Mouse (Mus musculus): ENCODE results near the gene Cep152. TPM values are rescaled to one million over a fixed set of nuclear protein-coding genes. Genes with fewer than 3 reads are reported as not detected.

Gene Cep152
- polyA plus RNA-seq, 1 experiment from 2014 or later: 3.2 TPM

DNA sequence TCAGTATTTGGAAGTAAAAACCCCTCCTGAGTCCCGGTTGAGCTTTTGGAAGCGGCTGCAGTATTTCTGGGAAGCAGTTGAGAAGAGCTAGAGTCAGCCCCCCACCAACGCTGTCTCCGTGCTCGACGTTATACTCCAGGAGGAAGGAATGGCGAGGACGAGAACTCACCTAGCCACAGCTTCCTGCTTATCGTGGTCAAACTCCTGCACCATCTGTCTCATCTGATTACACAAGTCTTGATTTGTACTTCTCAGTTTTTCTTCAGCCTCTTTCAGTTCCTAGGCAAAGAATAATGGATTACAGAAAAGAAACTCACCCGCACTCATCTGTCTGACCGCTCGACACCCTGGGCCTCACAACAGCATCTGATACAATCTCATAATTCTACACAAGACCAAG lies 35.6 kb downstream of the Cep152 start:
- ATAC-seq: no peak
- H3K27ac ChIP-seq (ENCODE audit: low read depth, low read length): no peak overlapping the region
- no peak overlapping the region for H3K9ac ChIP-seq (ENCODE audit: low read length)
- H3K4me3 ChIP-seq (ENCODE audit: low read depth, low read length): no peak overlapping the region
- no peaks in the 10 kb centered on the region for H3K9me3 ChIP-seq (replicated peaks; ENCODE audit: control insufficient read depth, low read length)
- H3K27me3 ChIP-seq (replicated peaks; ENCODE audit: control insufficient read depth, insufficient read depth, low read length): no peaks in the 10 kb centered on the region
- H3K4me1 ChIP-seq (ENCODE audit: control insufficient read depth, insufficient read depth, low read length): no peaks in the 10 kb centered on the region
- DNase-seq (ENCODE audit: low spot score): no peak
- H3K4me2 ChIP-seq (ENCODE audit: low read length): no peak overlapping the region
- H3K36me3 ChIP-seq (ENCODE audit: control insufficient read depth, insufficient read depth, low read length): peaks cover 47% of the 10 kb centered on the region
- 94% methylated on average over 12 of the region's 12 CpGs for WGBS

- Histone ChIP-seq H3K36me3 (ENCODE audit: control insufficient read depth, insufficient read depth, low read length) (peaks cover 72% of the 10 kb centered on the region), H3K9me3 (replicated peaks; ENCODE audit: control insufficient read depth, low read length) (no peaks in the 10 kb centered on the region), H3K27me3 (replicated peaks; ENCODE audit: control insufficient read depth, insufficient read depth, low read length) (no peaks in the 10 kb centered on the region), H3K4me1 (ENCODE audit: control insufficient read depth, insufficient read depth, low read length) (no peaks in the 10 kb centered on the region), H3K27ac (ENCODE audit: low read depth, low read length) (no peak overlapping the region), H3K9ac (ENCODE audit: low read length) (no peak overlapping the region), H3K4me2 (ENCODE audit: low read length) (no peak overlapping the region), H3K4me3 (ENCODE audit: low read depth, low read length) (no peak overlapping the region)
- ATAC-seq: no peak
- 92% methylated on average over 5 of the region's 5 CpGs for WGBS
- no peak for DNase-seq (ENCODE audit: low spot score)
Measured at GRCm38 (mm10) chr2:125581081-125581480, 43.8 kb downstream of the Cep152 start.

GRCm38 (mm10) chr2:125577670-125578069 lies 47.2 kb downstream of the Cep152 start:
- Histone ChIP-seq H3K9ac (ENCODE audit: low read length) (no peak overlapping the region), H3K4me2 (ENCODE audit: low read length) (no peak overlapping the region), H3K4me1 (ENCODE audit: control insufficient read depth, insufficient read depth, low read length) (no peaks in the 10 kb centered on the region), H3K4me3 (ENCODE audit: low read depth, low read length) (no peak overlapping the region), H3K27me3 (replicated peaks; ENCODE audit: control insufficient read depth, insufficient read depth, low read length) (no peaks in the 10 kb centered on the region), H3K36me3 (ENCODE audit: control insufficient read depth, insufficient read depth, low read length) (peaks cover 68% of the 10 kb centered on the region), H3K9me3 (replicated peaks; ENCODE audit: control insufficient read depth, low read length) (no peaks in the 10 kb centered on the region), H3K27ac (ENCODE audit: low read depth, low read length) (no peak overlapping the region)
- DNase-seq (ENCODE audit: low spot score) (no peak), ATAC-seq (no peak)
- 86% methylated on average over 4 of the region's 4 CpGs for WGBS

DNA sequence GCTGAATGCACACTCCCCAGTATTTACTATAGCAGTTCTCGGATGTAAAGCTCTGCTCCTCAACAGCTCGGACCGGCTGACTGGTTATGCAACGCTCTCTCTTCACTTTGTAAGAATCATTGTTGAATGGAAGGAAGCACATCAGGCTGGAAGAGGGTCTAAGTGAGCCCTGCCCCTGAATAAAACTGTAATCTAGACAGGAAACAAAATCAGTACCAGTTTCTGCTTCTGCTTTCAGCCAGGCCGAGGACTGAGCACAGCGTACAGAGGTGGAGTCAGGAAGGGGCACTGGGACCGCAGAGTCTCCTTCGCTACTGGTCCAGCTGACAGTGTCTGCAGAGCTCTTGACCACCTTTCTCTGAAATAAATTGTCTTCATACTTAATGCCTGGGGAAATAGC lies 48.4 kb downstream of the Cep152 start:
- H3K4me2 ChIP-seq (ENCODE audit: low read length): no peak overlapping the region
- H3K36me3 ChIP-seq (ENCODE audit: control insufficient read depth, insufficient read depth, low read length): peaks cover 70% of the 10 kb centered on the region
- no peak overlapping the region for H3K27ac ChIP-seq (ENCODE audit: low read depth, low read length)
- no peak overlapping the region for H3K4me3 ChIP-seq (ENCODE audit: low read depth, low read length)
- ATAC-seq (no peak), DNase-seq (ENCODE audit: low spot score) (no peak)
- H3K9me3 ChIP-seq (replicated peaks; ENCODE audit: control insufficient read depth, low read length): no peaks in the 10 kb centered on the region
- 88% methylated on average over 8 of the region's 8 CpGs for WGBS
- H3K9ac ChIP-seq (ENCODE audit: low read length): no peak overlapping the region
- no peaks in the 10 kb centered on the region for H3K27me3 ChIP-seq (replicated peaks; ENCODE audit: control insufficient read depth, insufficient read depth, low read length)
- H3K4me1 ChIP-seq (ENCODE audit: control insufficient read depth, insufficient read depth, low read length): no peaks in the 10 kb centered on the region

- Histone ChIP-seq H3K4me1 (ENCODE audit: control insufficient read depth, insufficient read depth, low read length) (no peaks in the 10 kb centered on the region), H3K9me3 (replicated peaks; ENCODE audit: control insufficient read depth, low read length) (no peaks in the 10 kb centered on the region), H3K4me2 (ENCODE audit: low read length) (no peak overlapping the region), H3K36me3 (ENCODE audit: control insufficient read depth, insufficient read depth, low read length) (peaks cover 71% of the 10 kb centered on the region), H3K9ac (ENCODE audit: low read length) (no peak overlapping the region), H3K27ac (ENCODE audit: low read depth, low read length) (no peak overlapping the region), H3K4me3 (ENCODE audit: low read depth, low read length) (no peak overlapping the region), H3K27me3 (replicated peaks; ENCODE audit: control insufficient read depth, insufficient read depth, low read length) (no peaks in the 10 kb centered on the region)
- ATAC-seq (no peak), DNase-seq (ENCODE audit: low spot score) (no peak)
- WGBS: 93% methylated on average over 3 of the region's 3 CpGs
Measured at GRCm38 (mm10) chr2:125575766-125576165, 49.1 kb downstream of the Cep152 start.

DNA sequence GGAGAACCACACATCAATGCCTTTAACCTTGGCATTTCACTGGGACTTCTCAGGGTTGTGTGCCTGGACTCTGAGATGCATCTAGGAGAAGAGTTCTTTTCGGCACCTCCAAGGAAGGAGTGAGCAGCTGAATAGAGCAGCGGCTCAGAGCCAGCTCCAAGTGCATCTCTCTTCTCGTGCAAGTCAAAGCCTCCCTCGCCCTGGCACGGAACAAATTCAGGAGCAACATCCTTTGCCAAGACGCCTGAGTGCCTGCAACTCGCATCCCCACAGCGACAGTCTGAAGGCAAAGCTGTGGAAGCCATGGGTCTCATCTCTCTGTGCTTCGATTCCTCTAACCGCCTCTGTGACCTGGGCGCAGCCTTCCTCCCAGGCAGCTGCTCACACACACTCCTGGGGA lies 61.0 kb downstream of the Cep152 start:
- Histone ChIP-seq H3K4me3 (ENCODE audit: low read depth, low read length) (no peak overlapping the region), H3K27ac (ENCODE audit: low read depth, low read length) (no peak overlapping the region), H3K9ac (ENCODE audit: low read length) (no peak overlapping the region), H3K4me2 (ENCODE audit: low read length) (no peak overlapping the region), H3K27me3 (replicated peaks; ENCODE audit: control insufficient read depth, insufficient read depth, low read length) (no peaks in the 10 kb centered on the region), H3K9me3 (replicated peaks; ENCODE audit: control insufficient read depth, low read length) (no peaks in the 10 kb centered on the region), H3K4me1 (ENCODE audit: control insufficient read depth, insufficient read depth, low read length) (no peaks in the 10 kb centered on the region), H3K36me3 (ENCODE audit: control insufficient read depth, insufficient read depth, low read length) (peaks cover 46% of the 10 kb centered on the region)
- ATAC-seq (no peak), DNase-seq (ENCODE audit: low spot score) (no peak)
- 90% methylated on average over 11 of the region's 11 CpGs for WGBS

DNA sequence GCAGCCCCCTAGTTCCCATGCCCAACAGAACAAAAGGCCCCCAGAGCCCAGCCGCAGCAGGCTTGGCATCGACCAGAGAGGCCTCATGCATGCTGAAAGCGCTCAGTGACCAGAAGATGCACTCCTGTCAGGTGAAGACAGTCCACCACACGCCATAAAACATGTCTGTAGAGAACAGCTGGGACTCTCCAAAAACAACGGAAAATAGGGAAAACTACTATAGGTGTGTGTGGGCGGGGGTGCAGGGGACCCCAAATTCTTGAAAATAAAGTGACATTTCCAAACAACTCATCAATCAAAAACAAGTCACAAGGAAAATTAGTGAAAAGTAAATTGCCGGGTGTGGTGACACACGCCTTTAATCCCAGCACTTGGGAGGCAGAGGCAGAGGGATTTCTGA lies 62.5 kb downstream of the Cep152 start:
- Histone ChIP-seq H3K27me3 (replicated peaks; ENCODE audit: control insufficient read depth, insufficient read depth, low read length) (no peaks in the 10 kb centered on the region), H3K9me3 (replicated peaks; ENCODE audit: control insufficient read depth, low read length) (no peaks in the 10 kb centered on the region), H3K4me3 (ENCODE audit: low read depth, low read length) (no peak overlapping the region), H3K27ac (ENCODE audit: low read depth, low read length) (no peak overlapping the region), H3K4me1 (ENCODE audit: control insufficient read depth, insufficient read depth, low read length) (no peaks in the 10 kb centered on the region), H3K36me3 (ENCODE audit: control insufficient read depth, insufficient read depth, low read length) (peaks cover 38% of the 10 kb centered on the region), H3K9ac (ENCODE audit: low read length) (no peak overlapping the region), H3K4me2 (ENCODE audit: low read length) (no peak overlapping the region)
- 84% methylated on average over 8 of the region's 8 CpGs for WGBS
- no peak for ATAC-seq
- DNase-seq (ENCODE audit: low spot score): no peak

- WGBS: 87% methylated on average over 6 of the region's 6 CpGs
- Histone ChIP-seq H3K27ac (ENCODE audit: low read depth, low read length) (no peak overlapping the region), H3K4me1 (ENCODE audit: control insufficient read depth, insufficient read depth, low read length) (no peaks in the 10 kb centered on the region), H3K9ac (ENCODE audit: low read length) (no peak overlapping the region), H3K4me3 (ENCODE audit: low read depth, low read length) (no peak overlapping the region), H3K27me3 (replicated peaks; ENCODE audit: control insufficient read depth, insufficient read depth, low read length) (no peaks in the 10 kb centered on the region), H3K4me2 (ENCODE audit: low read length) (no peak overlapping the region), H3K36me3 (ENCODE audit: control insufficient read depth, insufficient read depth, low read length) (peaks cover 18% of the 10 kb centered on the region; the same call in 1 of the 2 replicates), H3K9me3 (replicated peaks; ENCODE audit: control insufficient read depth, low read length) (no peaks in the 10 kb centered on the region)
- ATAC-seq (no peak), DNase-seq (ENCODE audit: low spot score) (no peak)
Measured at GRCm38 (mm10) chr2:125560037-125560436, 64.9 kb downstream of the Cep152 start.

GRCm38 (mm10) chr2:125558634-125559589 lies 66.0 kb downstream of the Cep152 start:
- peaks cover 10% of the 10 kb centered on the region; the same call in 1 of the 2 replicates for H3K36me3 ChIP-seq (ENCODE audit: control insufficient read depth, insufficient read depth, low read length)
- no peaks in the 10 kb centered on the region for H3K9me3 ChIP-seq (replicated peaks; ENCODE audit: control insufficient read depth, low read length)
- no peak overlapping the region for H3K4me2 ChIP-seq (ENCODE audit: low read length)
- ATAC-seq (no peak), DNase-seq (ENCODE audit: low spot score) (no peak)
- H3K27ac ChIP-seq (ENCODE audit: low read depth, low read length): no peak overlapping the region; the same call in 1 of the 2 replicates
- WGBS: 67% methylated on average over 19 of the region's 19 CpGs
- H3K27me3 ChIP-seq (replicated peaks; ENCODE audit: control insufficient read depth, insufficient read depth, low read length): no peaks in the 10 kb centered on the region
- no peaks in the 10 kb centered on the region for H3K4me1 ChIP-seq (ENCODE audit: control insufficient read depth, insufficient read depth, low read length)
- H3K4me3 ChIP-seq (ENCODE audit: low read depth, low read length): no peak overlapping the region
- H3K9ac ChIP-seq (ENCODE audit: low read length): no peak overlapping the region

Data from forebrain, embryonic 14.5 days (tissue).